ENCODE assay signal across 9 mouse cellular contexts in genomic region chr7:34629702-34630210, GRCm38 (mm10). TPM values are rescaled to one million over a fixed set of nuclear protein-coding genes. Genes with fewer than 3 reads are reported as not detected.
DNase-seq lines count a peak whose midpoint lies in the region; ATAC-seq and TF ChIP-seq lines count a peak whose summit lies in the region.
"Had no signal": no experiment of that assay in that cellular context is flagged by ENCODE, and none has a peak within 500 bp of the region (broad histone marks: within the 10 kb centered on the region; RNA-seq: fewer than 3 reads in every experiment).

No protein-coding gene starts in this region.

- no peak for TF ChIP-seq CTCF in ES-Bruce4 (IDR thresholded peaks at IDR 0.05; ENCODE audit: low read depth, low read length)
- no peak for TF ChIP-seq CTCF in lung, postnatal 0 days (IDR thresholded peaks at IDR 0.05)

- H3K4me3 ChIP-seq in ES-Bruce4 (ENCODE audit: low read depth, low read length): peak overlapping the region; percentile 9; the same call in 1 of the 2 replicates
- peak overlapping the region; percentile 29; the same call in 1 of the 2 replicates for H3K4me3 ChIP-seq in lung, postnatal 0 days (ENCODE audit: low read depth, low read length)
- H3K4me3 ChIP-seq: erythroblast, embryonic 14.5 days had no signal

- H3K4me1 ChIP-seq in ES-Bruce4 (ENCODE audit: control insufficient read depth, insufficient read depth, low read length): peaks cover 6% of the 10 kb centered on the region
- peaks cover 7% of the 10 kb centered on the region for H3K4me1 ChIP-seq in lung, postnatal 0 days (ENCODE audit: insufficient read depth, low read depth, low read length)

- H3K36me3 ChIP-seq in ES-Bruce4 (ENCODE audit: control insufficient read depth, insufficient read depth, low read length, poor library complexity, severe bottlenecking): no peaks in the 10 kb centered on the region
- no peaks in the 10 kb centered on the region for H3K36me3 ChIP-seq in lung, postnatal 0 days (ENCODE audit: insufficient read depth, low read length)

- H3K27ac ChIP-seq in ES-Bruce4 (ENCODE audit: insufficient read depth, low read length): peak overlapping the region; percentile 34
- H3K27ac ChIP-seq in lung, postnatal 0 days (ENCODE audit: low read length): peak overlapping the region; percentile 71

- H3K4me2 ChIP-seq in lung, postnatal 0 days (replicated peaks; ENCODE audit: low read depth, low read length): peak overlapping the region; percentile 63

- no peak for TF ChIP-seq POLR2A in ES-Bruce4 (IDR thresholded peaks at IDR 0.05; ENCODE audit: insufficient read depth, low read length)

- H3K27me3 ChIP-seq in ES-Bruce4 (ENCODE audit: control insufficient read depth, insufficient read depth, low read length, poor library complexity, severe bottlenecking): no peaks in the 10 kb centered on the region
- no peaks in the 10 kb centered on the region for H3K27me3 ChIP-seq in lung, postnatal 0 days (replicated peaks; ENCODE audit: insufficient read depth, low read length)

- 38% methylated on average over 8 of the region's 8 CpGs for WGBS in lung, postnatal 0 days

- no peak for ATAC-seq in lung, postnatal 0 days

- peak; percentile 92 for DNase-seq in heart, adult 11 months
- DNase-seq in heart, postnatal 25 days (ENCODE audit: low spot score): no peak
- peak; percentile 32 for DNase-seq in gastrocnemius, postnatal 14 days
- no peak for DNase-seq in lung, postnatal 0 days (ENCODE audit: low spot score)
- DNase-seq in layer of hippocampus, adult 9-11 months: no peak
- no peak for DNase-seq in spleen, postnatal 36 days (ENCODE audit: low spot score in 2 of 2)
- DNase-seq in adrenal gland, adult 8-10 months: no peak

- intact Hi-C loops in heart, postnatal 25 days (cut with DNase I): no loop called here
- intact Hi-C loops in gastrocnemius, postnatal 14 days (cut with DNase I; ENCODE audit: low total_unique reads): no loop called here

- H3K9me3 ChIP-seq in ES-Bruce4 (replicated peaks; ENCODE audit: control insufficient read depth, insufficient read depth, low read length, poor library complexity, severe bottlenecking): no peaks in the 10 kb centered on the region
- H3K9me3 ChIP-seq in lung, postnatal 0 days (ENCODE audit: low read length): no peaks in the 10 kb centered on the region

- no peak for TF ChIP-seq EP300 in ES-Bruce4 (IDR thresholded peaks at IDR 0.05; ENCODE audit: insufficient read depth, low read depth, low read length)
- no peak for TF ChIP-seq EP300 in lung, postnatal 0 days (IDR thresholded peaks at IDR 0.05)

- no peak overlapping the region for H3K9ac ChIP-seq in ES-Bruce4 (ENCODE audit: low read depth, poor library complexity, severe bottlenecking)
- 0 out of 2 replicates have a peak overlapping the region, but pooled peaks have one; percentile 12 for H3K9ac ChIP-seq in lung, postnatal 0 days (replicated peaks; ENCODE audit: low read depth)

RNA-seq across cellular contexts. Expression of gene Kctd15, which starts 26.8 kb away (rescaled TPM):
- 1 to 10 TPM; 2.8 to 3.8 TPM for total RNA-seq in heart, postnatal 25 days (2021)
- polyA plus RNA-seq in ES-Bruce4 (2011; ENCODE audit: insufficient read depth, insufficient read length, low read depth, missing spikeins): 23.9 and 33.7 TPM in 2 replicates
- 10 to 100 TPM; 22.2 to 32.6 TPM for total RNA-seq in gastrocnemius, postnatal 14 days (2021)
- polyA plus RNA-seq in lung, postnatal 0 days (2015; fragmentation: Nextera tagmentation; extraction: Ambion mirVana): 5.9 and 7.4 TPM in 2 replicates
- total RNA-seq in adrenal gland, adult 8-10 months (2022): 1 to 10 TPM; 4.1 to 7.1 (median 6.1) TPM
- polyA plus RNA-seq: erythroblast, embryonic 14.5 days had no signal

Comparison
In these comparisons a context has a peak if more than half of its experiments do, and no peak if none do; other contexts are left out.
1. DNase-seq: peak in heart, adult 11 months (single experiment) and gastrocnemius, postnatal 14 days (single experiment); none in heart, postnatal 25 days (single experiment), lung, postnatal 0 days (single experiment), layer of hippocampus, adult 9-11 months (single experiment), spleen, postnatal 36 days (0 of 2) and adrenal gland, adult 8-10 months (single experiment).